In genomic region chr11:48796290-48796689, GRCm38 (mm10) we compare ENCODE assay signal across 1 mouse cellular context.
TF ChIP-seq lines count a peak whose summit lies in the region.

No protein-coding gene starts in this region.

TF ChIP-seq in MEL, 35 proteins besides CTCF, POLR2A, EP300 and RAD21:
- TF ChIP-seq ZKSCAN1 (IDR thresholded peaks at IDR 0.05; ENCODE audit: low read depth, low read length): no peak
- no peak for TF ChIP-seq JUND (IDR thresholded peaks at IDR 0.05; ENCODE audit: low read depth, low read length)
- no peak for TF ChIP-seq MEF2A (IDR thresholded peaks at IDR 0.05; ENCODE audit: extremely low read depth, insufficient replicate concordance, low read depth, low read length, poor library complexity, severe bottlenecking)
- TF ChIP-seq NRF1 (IDR thresholded peaks at IDR 0.05; ENCODE audit: insufficient read depth, low read depth, low read length, poor library complexity, severe bottlenecking): no peak
- no peak for TF ChIP-seq UBTF (IDR thresholded peaks at IDR 0.05; ENCODE audit: borderline replicate concordance, insufficient read depth, low read depth, low read length)
- no peak for TF ChIP-seq MXI1 (IDR thresholded peaks at IDR 0.05; ENCODE audit: low read depth, low read length)
- TF ChIP-seq MAZ (IDR thresholded peaks at IDR 0.05; ENCODE audit: low read depth, low read length): no peak
- no peak for TF ChIP-seq TAL1 (IDR thresholded peaks at IDR 0.05; ENCODE audit: low read length)
- no peak for TF ChIP-seq KAT2A (conservative IDR thresholded peaks at IDR 0.05; ENCODE audit: low read depth, low read length)
- TF ChIP-seq CHD1 (IDR thresholded peaks at IDR 0.05; ENCODE audit: low read depth, low read length): no peak
- no peak for TF ChIP-seq MAX (IDR thresholded peaks at IDR 0.05; ENCODE audit: low read length)
- TF ChIP-seq CHD2 (IDR thresholded peaks at IDR 0.05; ENCODE audit: low read length): no peak
- TF ChIP-seq RCOR1 (IDR thresholded peaks at IDR 0.05; ENCODE audit: low read depth, low read length): no peak
- TF ChIP-seq POLR2AphosphoS2 (IDR thresholded peaks at IDR 0.05; ENCODE audit: low read length): no peak
